Mouse (Mus musculus) C2C12 (cell line): ENCODE data around the gene Anapc15-ps.

Source experiments
- CEBPB ChIP-seq: IDR thresholded peaks from one replicate; pipeline ENCODE4 v1.6.1; 2011; ENCODE audit warnings: low read depth, mild to moderate bottlenecking, control low read depth, moderate library complexity
- CTCF ChIP-seq: IDR thresholded peaks from one replicate; pipeline ENCODE4 v1.5.1; 2011; ENCODE audit not compliant: control insufficient read depth, insufficient read depth, insufficient read length
- FOSL1 ChIP-seq: IDR thresholded peaks from one replicate; pipeline ENCODE4 v1.8.0; 2011; ENCODE audit warnings: mild to moderate bottlenecking, low read length; ENCODE audit not compliant: poor library complexity, insufficient read depth, severe bottlenecking
- MAX ChIP-seq: IDR thresholded peaks from one replicate; pipeline ENCODE4 v1.6.1; 2011; ENCODE audit warnings: mild to moderate bottlenecking, control low read depth
- MYOD1 ChIP-seq: IDR thresholded peaks from one replicate; pipeline ENCODE4 v1.6.1; 2011; ENCODE audit warnings: low read depth; ENCODE audit not compliant: control insufficient read depth, insufficient read length
- MYOG ChIP-seq: IDR thresholded peaks from one replicate; pipeline ENCODE4 v1.6.1; 2011; ENCODE audit not compliant: control insufficient read depth, insufficient read length; ENCODE audit errors: extremely low read depth
- USF1 ChIP-seq: IDR thresholded peaks from one replicate; pipeline ENCODE4 v1.6.1; 2011; ENCODE audit warnings: low read depth, mild to moderate bottlenecking, control low read depth, moderate library complexity

DNA sequence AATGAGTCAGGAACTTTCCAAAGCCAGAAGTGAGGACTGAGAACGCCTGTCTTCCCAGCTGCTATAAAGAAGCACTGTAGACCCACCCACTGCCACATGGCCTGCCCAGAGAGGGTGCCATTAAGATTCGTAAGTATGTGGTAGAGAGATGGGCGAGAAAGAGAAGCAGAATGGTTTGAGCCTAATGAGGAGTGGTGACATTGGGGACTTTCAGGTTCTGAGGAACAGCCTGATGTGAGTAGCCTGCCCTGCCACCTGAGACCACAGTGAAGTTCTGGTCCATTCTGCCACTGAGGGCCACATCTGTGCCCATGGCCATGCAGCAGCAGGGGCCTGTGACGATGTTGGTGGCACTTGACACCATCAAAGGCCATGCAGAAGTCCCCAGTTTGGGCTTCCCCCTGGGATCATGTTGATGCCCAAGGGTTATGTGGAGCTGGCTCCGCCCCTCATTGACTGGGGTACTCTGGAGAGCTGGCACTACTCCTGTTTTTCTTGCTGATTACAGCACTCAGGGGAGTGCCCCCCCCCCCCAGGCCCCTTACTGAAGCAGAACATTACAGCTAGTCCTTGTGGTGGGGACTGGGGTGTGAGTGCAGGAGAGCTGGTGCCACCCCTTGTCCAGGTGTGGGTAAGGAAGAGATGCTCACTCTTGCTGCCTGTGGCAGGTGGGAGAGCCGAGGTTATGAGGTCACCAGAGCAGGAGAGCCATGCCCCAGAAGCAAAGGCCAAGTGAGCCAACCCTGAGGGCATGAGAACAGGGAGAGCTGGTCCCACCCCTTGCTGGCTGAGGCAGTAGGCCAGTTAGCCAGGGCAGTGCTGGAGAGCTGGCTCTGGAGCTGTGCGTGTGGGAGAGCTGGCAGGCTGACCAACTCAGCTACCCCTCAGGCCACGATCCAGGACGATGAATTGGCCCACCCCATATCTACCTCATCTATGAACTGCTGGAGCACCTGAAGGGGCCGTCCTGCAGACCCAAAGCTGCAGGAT lies 16.7 kb downstream of the Anapc15-ps start:
- TF ChIP-seq CTCF (no peak), USF1 (no peak), MYOG (no peak), FOSL1 (no peak), MYOD1 (no peak), CEBPB (no peak), MAX (no peak)
